ENCODE assay signal across 8 mouse cellular contexts in the genomic region with DNA sequence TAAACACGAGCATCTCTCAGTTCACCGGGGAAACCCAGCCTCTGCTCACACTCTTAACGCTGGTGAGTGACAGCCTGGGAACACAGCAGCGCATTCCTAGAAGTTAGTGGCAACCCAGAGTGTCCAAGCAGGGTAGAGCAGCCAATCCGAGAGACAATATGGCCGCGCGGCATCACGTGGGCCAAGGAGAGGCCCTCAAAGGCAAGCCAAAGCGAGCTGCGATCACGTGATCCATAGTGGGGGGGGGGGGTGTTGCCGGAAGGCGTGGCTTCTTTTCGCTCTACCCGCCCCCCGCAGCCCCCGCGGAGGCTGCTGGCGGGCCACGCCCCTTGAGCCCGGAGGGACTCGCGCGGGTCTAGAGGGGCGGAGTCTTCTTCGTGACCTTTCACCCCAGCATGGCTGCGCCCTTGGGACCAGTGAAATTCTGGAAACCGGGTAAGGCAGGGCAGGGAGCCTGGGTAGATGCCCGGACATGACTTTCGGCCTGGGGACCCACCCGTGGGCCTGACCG. TPM values are rescaled to one million over a fixed set of nuclear protein-coding genes. Genes with fewer than 3 reads are reported as not detected.
DNase-seq lines count a peak whose midpoint lies in the region; ATAC-seq and TF ChIP-seq lines count a peak whose summit lies in the region.

A gene (plus strand): TSS at position 314 of the 511 bp plus-strand sequence.

- H3K27me3 ChIP-seq in megakaryocyte, embryonic 14.5 days (replicated peaks) = no peaks in the 10 kb centered on the region

- H3K36me3 ChIP-seq in megakaryocyte, embryonic 14.5 days (replicated peaks; ENCODE audit: low read length) = peaks cover 9% of the 10 kb centered on the region

- peaks cover 4% of the 10 kb centered on the region; the same call in 1 of the 2 replicates for H3K4me1 ChIP-seq in cortical plate, adult 2 months (ENCODE audit: control insufficient read depth, insufficient read depth, low read length)
- peaks cover 47% of the 10 kb centered on the region for H3K4me1 ChIP-seq in megakaryocyte, embryonic 14.5 days

- H3K4me3 ChIP-seq in cortical plate, adult 2 months (ENCODE audit: insufficient read depth, low read length) = peak within 1 kb of the TSS; percentile 66
- H3K4me3 ChIP-seq in megakaryocyte, embryonic 14.5 days (replicated peaks) = peak within 1 kb of the TSS; percentile 98

- H3K27ac ChIP-seq in cortical plate, adult 2 months (ENCODE audit: insufficient read depth, low read length) = 0 out of 2 replicates have a peak within 1 kb of the TSS, but pooled peaks have one; percentile 1

- no peak for TF ChIP-seq CTCF in cortical plate, adult 2 months (IDR thresholded peaks at IDR 0.05; ENCODE audit: extremely low read depth, insufficient read depth, low read length)

- peak; percentile 82 to 91 for DNase-seq in gastrocnemius, adult 8-10 months (ENCODE audit: low spot score in 2 of 2)
- DNase-seq in hindlimb bud, embryonic 11.5 days (ENCODE audit: extremely low spot score, low read depth, low spot score) = peak; percentile 77
- peak; percentile 83 to 95 for DNase-seq in left cerebral cortex, adult 8-10 months (ENCODE audit: low spot score in 2 of 2)
- DNase-seq in right cerebral cortex, postnatal 10 days (ENCODE audit: low spot score in 2 of 2) = peak; percentile 97 to 98
- peak; percentile 86 for DNase-seq in urinary bladder, postnatal 25 days (ENCODE audit: low spot score)

- peak; percentile 93 for TF ChIP-seq POLR2A in cortical plate, adult 2 months (IDR thresholded peaks at IDR 0.05; ENCODE audit: extremely low read depth, insufficient read depth, low read length)

- 0 out of 2 replicates have a peak, but pooled peaks cover 1% of the 10 kb centered on the region for H3K9me3 ChIP-seq in megakaryocyte, embryonic 14.5 days

- ATAC-seq in activated CD4-positive, CD25-positive, alpha-beta regulatory T cell, adult 4 months = peak; percentile 97

RNA-seq across cellular contexts. Expression of the gene that starts here (rescaled TPM):
- 10 to 100 TPM; 10.0 to 12.4 TPM for polyA plus RNA-seq in activated CD4-positive, CD25-positive, alpha-beta regulatory T cell, adult 4 months (2017; shearing (Covaris generic))
- 28.5 and 29.1 TPM in 2 replicates for polyA plus RNA-seq in cortical plate, adult 2 months (2012; rRNA removed)
- total RNA-seq in gastrocnemius, adult 8-10 months (2022) = 10 to 100 TPM in 2 of 4 experiments, 1 to 10 TPM in 2; 6.8 to 13.9 (median 8.7) TPM
- 10 to 100 TPM; 18.5 to 24.0 (median 20.4) TPM for total RNA-seq in left cerebral cortex, adult 8-10 months (2022)
- 3.9 and 5.3 TPM in 2 replicates for polyA plus RNA-seq in megakaryocyte, embryonic 14.5 days (2012; ENCODE audit: insufficient read depth, low replicate concordance)

Comparison
In these comparisons a context has a peak if more than half of its experiments do, and no peak if none do; other contexts are left out.
1. Peak in every context shown above with its lines: DNase-seq, ATAC-seq, H3K4me3 ChIP-seq and H3K27ac ChIP-seq.